Mouse (Mus musculus) adrenal gland, adult 2 months (tissue): ENCODE measurements around the gene Fabp3. TPM values are rescaled to one million over a fixed set of nuclear protein-coding genes. Genes with fewer than 3 reads are reported as not detected.

Experiments used
- DNase-seq: peaks from one replicate; pipeline ENCODE4 v3.0.0; 2021
- polyA plus RNA-seq: library from polyadenylated mRNA; depleted of rRNA; stranded (reverse); fragments of >200 nt; gene quantifications from 2 replicates; pipeline ENCODE4 v1.2.3, GENCODE M21; 2012; rRNA removed
- total RNA-seq, 2 experiments: library from RNA; stranded (reverse); gene quantifications; 2 replicates each; pipeline ENCODE4 v1.2.3; 2021

The Fabp3 gene
- total and polyA plus RNA-seq, 3 experiments: 24.8 to 150 (median 51.1) TPM

GRCm38 (mm10) chr4:130325446-130325845, 17.1 kb downstream of the Fabp3 start:
- DNase-seq: no peak

- no peak for DNase-seq
These were observed 19.0 kb downstream of the Fabp3 start for GRCm38 (mm10) chr4:130327366-130327765.

GRCm38 (mm10) chr4:130335867-130336266, 27.5 kb downstream of the Fabp3 start:
- DNase-seq: no peak

GRCm38 (mm10) chr4:130341691-130342090, 33.3 kb downstream of the Fabp3 start:
- peak; percentile 61 for DNase-seq

- no peak for DNase-seq
These were observed 41.3 kb downstream of the Fabp3 start for GRCm38 (mm10) chr4:130349666-130350065.

- no peak for DNase-seq
These were observed 42.5 kb downstream of the Fabp3 start for GRCm38 (mm10) chr4:130350690-130351422.

GRCm38 (mm10) chr4:130352588-130352987, 44.2 kb downstream of the Fabp3 start:
- no peak for DNase-seq

- no peak for DNase-seq
These were observed 49.6 kb downstream of the Fabp3 start for GRCm38 (mm10) chr4:130357946-130358345.

GRCm38 (mm10) chr4:130359486-130360237, 51.3 kb downstream of the Fabp3 start, which contains the start of the genes Zcchc17 and Snrnp40:
Gene Zcchc17 (minus strand): TSS chr4:130359943.
Gene Snrnp40 (plus strand): TSS chr4:130360132.
- DNase-seq: peak; percentile 99

GRCm38 (mm10) chr4:130360238-130360590, 51.8 kb downstream of the Fabp3 start:
- DNase-seq: no peak

Other genes starting within 250 kb of the Fabp3 start
- 10 to 100 TPM; 80.3 to 82.6 TPM for gene Pef1, start 206.0 kb upstream of the Fabp3 start, total RNA-seq
- gene Pef1, start 206.0 kb upstream of the Fabp3 start, polyA plus RNA-seq: 180 and 181 TPM in 2 replicates
- under 1 TPM; 0.69 to 0.86 TPM for gene Hcrtr1, start 169.2 kb upstream of the Fabp3 start, total RNA-seq
- 7.6 and 10.5 TPM in 2 replicates for gene Hcrtr1, start 169.2 kb upstream of the Fabp3 start, polyA plus RNA-seq
- gene Tinagl1, start 133.5 kb upstream of the Fabp3 start, total RNA-seq: 100 to 1,000 TPM; 115 to 136 TPM
- 311 and 341 TPM in 2 replicates for gene Tinagl1, start 133.5 kb upstream of the Fabp3 start, polyA plus RNA-seq
- gene Gm853, start 86.2 kb upstream of the Fabp3 start, total RNA-seq: not detected
- gene Gm853, start 86.2 kb upstream of the Fabp3 start, polyA plus RNA-seq: not detected in 2 replicates
- 1 to 10 TPM in 1 of 2 experiments, under 1 TPM in 1; 0.93 to 1.0 TPM for gene Serinc2, start 29.4 kb upstream of the Fabp3 start, total RNA-seq
- gene Serinc2, start 29.4 kb upstream of the Fabp3 start, polyA plus RNA-seq: 6.2 and 7.1 TPM in 2 replicates
- not detected for gene Gm10570, start 79 bp downstream of the Fabp3 start, total RNA-seq
- gene Gm10570, start 79 bp downstream of the Fabp3 start, polyA plus RNA-seq: 0.34 and 0.64 TPM in 2 replicates
- 10 to 100 TPM; 48.9 to 54.2 TPM for gene Zcchc17, start 51.3 kb downstream of the Fabp3 start, total RNA-seq
- gene Zcchc17, start 51.3 kb downstream of the Fabp3 start, polyA plus RNA-seq: 57.2 and 71.3 TPM in 2 replicates
- 10 to 100 TPM; 31.4 to 33.6 TPM for gene Snrnp40, start 51.5 kb downstream of the Fabp3 start, total RNA-seq
- gene Snrnp40, start 51.5 kb downstream of the Fabp3 start, polyA plus RNA-seq: 18.9 and 19.6 TPM in 2 replicates